Mouse (Mus musculus) liver, postnatal 0 days (tissue): Measurements from ENCODE around the gene Syt3.

Source experiments
- CTCF ChIP-seq: sonication (generic); IDR thresholded peaks from 2 replicates; pipeline ENCODE4 v1.5.1; 2016; ENCODE audit warnings: antibody characterized with exemption, low read depth
- EP300 ChIP-seq: IDR thresholded peaks from 2 replicates; pipeline ENCODE4 v1.6.1; 2016; ENCODE audit warnings: antibody characterized with exemption, low read depth, mild to moderate bottlenecking

DNA sequence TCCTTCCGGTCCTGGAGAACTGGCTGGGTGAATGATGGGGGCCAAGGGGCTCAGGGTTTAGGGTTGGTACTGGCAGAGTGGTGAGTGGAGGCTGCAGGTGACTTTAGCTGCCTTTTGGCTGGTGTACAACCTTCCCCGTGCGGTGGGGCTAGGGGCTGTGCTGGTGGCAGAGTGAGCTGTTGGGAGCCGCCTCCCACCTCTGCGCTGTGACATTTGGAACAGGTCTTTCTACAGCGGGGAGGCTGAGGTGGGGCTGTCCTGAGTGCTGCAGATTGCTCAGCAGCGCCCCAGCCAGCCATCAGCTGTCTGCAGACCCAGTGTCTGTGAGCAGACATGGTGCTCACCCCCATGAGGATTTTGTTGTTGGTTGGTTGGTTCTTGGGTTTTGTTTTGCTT, 61.6 kb downstream of the Syt3 start:
- TF ChIP-seq CTCF, result no peak
- no peak for TF ChIP-seq EP300
